16 mouse cellular contexts compared by ENCODE assay signal in the genomic region with DNA sequence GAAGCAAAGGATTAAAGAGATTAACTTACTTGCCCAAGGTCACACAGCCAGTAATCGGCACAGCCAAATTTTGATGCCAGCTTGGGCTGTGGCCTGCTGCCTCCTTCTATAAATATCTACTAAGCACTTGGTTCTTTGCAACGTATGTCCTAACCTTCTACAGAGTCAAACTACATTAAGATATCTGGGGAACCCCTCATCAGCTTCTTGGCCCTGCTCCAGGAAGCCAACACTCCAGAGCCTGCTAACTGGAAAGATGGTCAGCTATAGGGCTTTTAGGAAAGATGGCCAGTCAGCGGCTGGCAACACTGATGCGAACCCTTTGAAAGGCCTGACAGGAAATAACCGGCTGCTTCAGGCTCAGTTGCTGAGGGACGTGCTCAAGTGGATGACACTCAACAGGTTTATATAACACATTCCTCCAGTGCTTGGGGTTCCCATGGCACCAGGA.
DNase-seq lines count a peak whose midpoint lies in the region; ATAC-seq and TF ChIP-seq lines count a peak whose summit lies in the region.
"Had no signal": no experiment of that assay in that cellular context is flagged by ENCODE, and none has a peak within 500 bp of the region (broad histone marks: within the 10 kb centered on the region; RNA-seq: fewer than 3 reads in every experiment).

No protein-coding gene starts in this region.

- H3K27ac ChIP-seq in heart, embryonic 15.5 days = peak overlapping the region; percentile 87
- no peak overlapping the region for H3K27ac ChIP-seq in cerebellum, adult 2 months (ENCODE audit: insufficient read depth, low read length)
- H3K27ac ChIP-seq: embryonic facial prominence, embryonic 13.5 days; kidney, postnatal 0 days; limb, embryonic 10.5 days; liver, embryonic 15.5 days; neural tube, embryonic 15.5 days had no signal

- H3K36me3 ChIP-seq in heart, embryonic 15.5 days = no peaks in the 10 kb centered on the region
- H3K36me3 ChIP-seq: embryonic facial prominence, embryonic 13.5 days; limb, embryonic 10.5 days; liver, embryonic 15.5 days; neural tube, embryonic 15.5 days had no signal

- no peak for TF ChIP-seq POLR2A in cerebellum, adult 2 months (IDR thresholded peaks at IDR 0.05; ENCODE audit: borderline replicate concordance, insufficient read depth, low read length)

- no peak for TF ChIP-seq CTCF in cerebellum, adult 2 months (IDR thresholded peaks at IDR 0.05; ENCODE audit: borderline replicate concordance, insufficient read depth, low read depth, low read length)

- H3K27me3 ChIP-seq in heart, embryonic 15.5 days = no peaks in the 10 kb centered on the region
- H3K27me3 ChIP-seq in cerebellum, adult 2 months (ENCODE audit: control insufficient read depth, insufficient read depth, low read length) = no peaks in the 10 kb centered on the region
- H3K27me3 ChIP-seq: embryonic facial prominence, embryonic 13.5 days; liver, embryonic 15.5 days; neural tube, embryonic 15.5 days had no signal

- H3K4me1 ChIP-seq in heart, embryonic 15.5 days (replicated peaks) = peaks cover 53% of the 10 kb centered on the region
- H3K4me1 ChIP-seq in cerebellum, adult 2 months (ENCODE audit: control insufficient read depth, insufficient read depth, low read length) = peaks cover 9% of the 10 kb centered on the region; the same call in 1 of the 2 replicates

- WGBS in heart, embryonic 15.5 days = 28% methylated on average over 6 of the region's 6 CpGs
- 32% methylated on average over 6 of the region's 6 CpGs for WGBS in cerebellum, adult 2 months

- H3K4me2 ChIP-seq in heart, embryonic 15.5 days = 0 out of 2 replicates have a peak overlapping the region, but pooled peaks have one; percentile 1
- H3K4me2 ChIP-seq: embryonic facial prominence, embryonic 13.5 days; liver, embryonic 15.5 days; neural tube, embryonic 15.5 days had no signal

- no peak overlapping the region for H3K4me3 ChIP-seq in heart, embryonic 15.5 days
- no peak overlapping the region for H3K4me3 ChIP-seq in cerebellum, adult 2 months (replicated peaks; ENCODE audit: insufficient read depth, low read depth, low read length)
- H3K4me3 ChIP-seq: embryonic facial prominence, embryonic 13.5 days; limb, embryonic 10.5 days; liver, embryonic 15.5 days; neural tube, embryonic 15.5 days had no signal

- H3K9me3 ChIP-seq in heart, embryonic 15.5 days (replicated peaks) = no peaks in the 10 kb centered on the region
- H3K9me3 ChIP-seq: embryonic facial prominence, embryonic 13.5 days; limb, embryonic 10.5 days; liver, embryonic 15.5 days; neural tube, embryonic 15.5 days had no signal

- no peak overlapping the region for H3K9ac ChIP-seq in heart, embryonic 15.5 days
- H3K9ac ChIP-seq: embryonic facial prominence, embryonic 13.5 days; liver, embryonic 15.5 days; neural tube, embryonic 15.5 days had no signal

- peak; percentile 74 for ATAC-seq in heart, embryonic 15.5 days (replicated peaks; ENCODE audit: insufficient number of reproducible peaks, insufficient read depth, low FRiP score, low read depth)
- ATAC-seq: forebrain, embryonic 14.5 days; inflammation-experienced regulatory T-cells, adult 6 months; midbrain, embryonic 16.5 days had no signal

- DNase-seq in gastrocnemius, adult 18-20 months (ENCODE audit: low spot score) = peak; percentile 52
- DNase-seq in gastrocnemius, postnatal 4 days (ENCODE audit: low spot score in 2 of 2) = no peak
- peak; percentile 48 for DNase-seq in gastrocnemius, postnatal 25 days
- peak; percentile 39 for DNase-seq in lung, postnatal 14 days
- DNase-seq in embryo, embryonic 10.5 days (ENCODE audit: low spot score) = no peak
- no peak for DNase-seq in cerebellum, adult 2 months
- no peak for DNase-seq in adipocyte (ENCODE audit: low spot score)

Comparison
In these comparisons a context has a peak if more than half of its experiments do, and no peak if none do; other contexts are left out.
1. DNase-seq: peak in gastrocnemius, adult 18-20 months (single experiment), gastrocnemius, postnatal 25 days (single experiment) and lung, postnatal 14 days (single experiment); none in gastrocnemius, postnatal 4 days (0 of 2), embryo, embryonic 10.5 days (single experiment), cerebellum, adult 2 months (0 of 2) and adipocyte (single experiment).